Mouse (Mus musculus): ENCODE measurements at regions not wholly inside any gene's neighbourhood (a gene's known extent, or its start where the extent isn't known, plus 50 kb on each side); places are given as distances from the start of the nearest gene placed in this dataset.

DNA sequence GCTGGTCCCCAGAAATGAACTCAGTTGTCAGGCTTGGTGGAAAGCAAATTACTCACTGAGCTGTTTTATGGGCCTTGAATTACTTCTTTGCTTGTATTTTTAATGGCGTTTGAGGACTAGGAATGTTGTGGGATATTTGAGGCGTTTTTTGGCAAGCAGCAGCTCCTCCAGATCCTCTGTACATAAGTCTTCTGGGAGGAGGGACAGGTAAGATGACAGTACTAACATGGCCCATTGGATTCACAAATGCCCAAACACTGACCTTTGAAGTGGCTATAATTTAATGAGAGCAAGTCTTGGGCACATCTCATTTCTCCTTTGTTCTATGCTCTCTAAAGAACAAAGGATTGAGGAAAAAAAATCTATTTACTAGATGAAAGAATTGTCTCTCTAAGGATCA is 286.3 kb downstream of the Gm21750 start:
- TF ChIP-seq CTCF (IDR thresholded peaks at IDR 0.05; ENCODE audit: borderline replicate concordance, extremely low read depth, insufficient read depth, insufficient read length), result no peak
- TF ChIP-seq POLR2A (IDR thresholded peaks at IDR 0.05; ENCODE audit: borderline replicate concordance, extremely low read depth, insufficient read depth, insufficient read length, poor library complexity, severe bottlenecking), result no peak
